Mouse (Mus musculus) spleen, postnatal 4 days (tissue): ENCODE measurements around the gene Ascc2.
"Not testable (repeated sequence)": the region's sequence is repeated elsewhere in the genome, so short reads cannot be mapped to it uniquely, and the experiment has no call there.

ENCODE experiments used
- DNase-seq, 2 experiments: peaks; one replicate each; pipeline ENCODE4 v3.0.0; 2022; ENCODE audit warnings: low spot score in 2 of 2

The Ascc2 gene

DNA sequence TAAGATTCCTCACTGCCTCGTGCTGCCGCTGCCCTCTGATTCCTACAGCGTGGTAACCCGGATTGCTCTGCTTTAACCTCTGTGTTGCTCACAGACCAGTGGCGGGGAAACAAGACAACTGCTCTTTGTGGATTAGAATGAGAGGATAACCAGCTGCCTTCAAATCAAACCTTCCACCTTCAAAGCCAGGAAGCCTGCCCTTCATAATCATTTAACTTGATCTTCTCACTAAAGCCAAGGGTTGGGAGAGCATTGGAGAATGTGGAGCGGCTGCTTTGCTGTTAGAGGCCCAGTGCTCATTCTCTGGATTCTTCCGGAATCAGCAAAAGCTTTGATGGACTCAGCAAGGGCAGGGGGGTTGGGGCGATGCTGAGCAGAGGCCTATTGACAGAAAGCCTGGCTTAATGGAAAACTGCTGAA lies 7.7 kb upstream of the Ascc2 start:
- no peak for DNase-seq

DNA sequence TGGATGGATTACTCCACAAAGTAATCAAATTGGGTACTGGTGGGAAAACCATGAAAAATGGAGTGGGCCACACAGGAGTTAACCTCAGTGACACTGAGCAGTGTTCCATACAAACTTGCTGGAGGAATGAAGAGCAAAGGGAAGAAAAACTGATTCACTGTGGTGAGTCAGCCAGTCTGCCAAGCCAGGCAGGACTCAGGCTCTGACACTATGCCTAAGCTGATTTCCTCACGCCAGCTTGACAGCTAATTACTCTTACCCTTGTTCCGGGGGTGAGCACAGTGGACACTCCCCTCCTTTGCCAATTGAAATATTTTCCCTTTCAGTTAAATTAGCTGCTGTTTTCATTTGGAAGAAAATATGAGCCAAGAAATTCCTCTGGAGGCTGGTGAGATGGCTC lies 4.1 kb upstream of the Ascc2 start:
- no peak for DNase-seq

DNA sequence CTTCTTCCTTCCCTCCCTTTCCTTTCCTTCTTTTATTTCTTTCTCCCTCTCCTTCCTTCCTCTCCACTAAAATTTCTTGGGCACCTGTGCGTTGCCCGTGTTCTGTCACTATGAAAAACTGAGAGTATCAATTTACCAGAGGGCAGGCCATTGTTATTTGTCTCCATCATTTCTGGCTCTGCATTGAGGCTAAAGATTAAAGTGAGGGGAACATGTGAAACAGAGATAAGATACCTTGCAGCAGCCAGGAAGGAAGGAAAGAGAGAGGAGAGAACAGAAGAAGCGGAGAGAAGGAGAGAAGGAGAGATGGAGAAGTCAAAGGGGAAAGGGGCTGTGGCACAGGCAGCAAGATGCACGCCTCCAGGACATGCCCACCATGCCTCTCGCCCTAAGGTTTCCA lies 3.2 kb upstream of the Ascc2 start:
- DNase-seq = no peak

DNA sequence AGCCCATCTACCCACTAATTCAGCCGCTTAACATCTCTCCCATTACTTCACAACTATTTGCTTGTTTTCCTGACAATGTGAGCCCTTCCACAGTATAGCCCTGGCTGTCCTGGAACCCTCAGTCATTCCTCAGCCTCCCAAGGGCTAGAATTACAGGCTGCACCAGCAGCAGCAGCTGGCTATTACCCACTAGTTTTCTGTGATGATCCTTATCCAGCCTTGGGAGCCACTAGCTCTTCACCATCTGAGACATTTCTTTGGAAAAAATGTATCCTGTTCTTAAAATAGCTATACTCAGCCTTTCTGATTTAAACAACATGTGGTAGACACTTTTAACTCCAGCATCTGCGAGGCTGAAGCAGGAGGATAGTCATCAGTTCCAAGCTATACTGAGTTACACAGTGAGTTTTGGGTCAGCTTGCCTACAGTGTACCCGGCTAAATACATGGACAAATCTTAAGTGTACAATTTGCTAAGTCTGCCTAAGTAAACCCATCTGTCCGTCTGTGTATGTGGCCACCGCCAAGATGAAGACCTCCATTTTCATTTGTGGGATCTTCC lies 685 bp upstream of the Ascc2 start:
- no peak for DNase-seq

DNA sequence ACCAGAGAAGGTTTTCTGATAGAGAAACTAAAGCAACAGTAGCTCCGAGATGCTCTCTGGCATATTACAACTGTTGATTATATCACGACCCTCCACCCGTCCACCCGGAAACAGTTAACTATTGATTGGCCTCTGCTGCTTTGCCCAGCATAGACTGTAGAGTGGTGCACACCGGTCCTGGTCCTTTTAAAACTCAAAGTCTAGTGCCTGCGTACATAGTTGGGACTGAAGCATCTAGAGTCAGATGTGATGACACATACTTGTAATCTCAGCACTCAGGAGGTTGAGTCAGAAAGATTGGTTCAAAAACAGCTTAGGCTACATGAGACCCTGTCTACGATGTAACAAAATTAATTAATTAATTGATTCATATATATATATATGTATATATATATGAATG lies 714 bp downstream of the Ascc2 start:
- DNase-seq = no peak

DNA sequence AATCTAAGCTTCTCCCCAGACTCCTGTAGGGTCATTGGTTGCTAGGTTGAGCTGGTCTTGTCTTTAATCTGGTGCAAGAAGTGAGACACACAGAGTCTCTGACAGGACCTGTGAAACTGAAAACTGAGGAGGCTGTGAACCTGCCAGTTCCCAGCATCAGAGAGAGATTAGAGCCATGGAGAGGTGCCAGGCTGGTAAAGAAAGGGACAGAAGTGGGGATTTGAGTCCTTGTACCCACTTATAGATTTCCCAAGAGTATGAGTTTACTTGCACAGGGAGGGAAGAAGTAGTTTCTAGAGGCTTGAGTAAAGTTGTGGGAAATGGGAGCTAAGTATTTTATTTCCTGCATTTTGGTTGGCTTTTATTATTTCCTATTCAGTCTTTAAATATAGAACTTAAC lies 3.6 kb downstream of the Ascc2 start:
- no peak for DNase-seq

DNA sequence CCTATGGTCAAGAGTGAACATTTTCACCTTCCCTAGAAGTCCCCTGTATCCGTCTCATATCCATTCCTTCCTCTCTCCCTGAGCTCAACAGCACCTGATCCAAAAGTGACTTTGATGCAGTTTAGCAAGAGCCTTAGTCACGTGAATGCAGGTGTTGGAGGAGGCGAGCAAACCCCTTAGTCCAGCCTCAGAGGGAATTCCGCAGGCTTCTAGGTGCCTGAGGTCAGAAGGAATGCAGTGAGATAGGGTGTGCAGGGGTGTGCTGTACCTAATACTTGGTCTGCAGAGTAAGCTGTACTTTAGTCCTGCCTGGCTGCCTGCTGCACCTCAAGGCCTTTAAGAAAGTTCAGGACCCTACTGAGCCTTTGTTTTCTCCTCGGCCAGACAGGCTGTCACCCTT lies 6.2 kb downstream of the Ascc2 start:
- DNase-seq = no peak

DNA sequence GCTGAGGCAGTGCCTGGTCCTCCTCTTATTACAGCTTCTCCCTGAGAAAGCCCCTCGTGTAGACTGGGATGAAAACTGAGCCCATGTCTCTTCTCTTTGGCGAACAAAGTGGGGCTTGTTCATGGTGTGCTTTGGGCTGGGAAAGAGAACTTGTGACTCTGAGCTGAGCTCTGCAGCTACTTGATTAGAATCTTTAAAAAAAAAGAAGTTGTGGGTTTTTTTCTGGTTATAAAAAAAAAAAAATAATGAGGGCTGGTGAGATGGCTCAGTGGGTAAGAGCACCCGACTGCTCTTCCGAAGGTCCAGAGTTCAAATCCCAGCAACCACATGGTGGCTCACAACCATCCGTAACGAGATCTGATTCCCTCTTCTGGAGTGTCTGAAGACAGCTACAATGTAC lies 7.6 kb downstream of the Ascc2 start:
- DNase-seq = not testable (repeated sequence)

DNA sequence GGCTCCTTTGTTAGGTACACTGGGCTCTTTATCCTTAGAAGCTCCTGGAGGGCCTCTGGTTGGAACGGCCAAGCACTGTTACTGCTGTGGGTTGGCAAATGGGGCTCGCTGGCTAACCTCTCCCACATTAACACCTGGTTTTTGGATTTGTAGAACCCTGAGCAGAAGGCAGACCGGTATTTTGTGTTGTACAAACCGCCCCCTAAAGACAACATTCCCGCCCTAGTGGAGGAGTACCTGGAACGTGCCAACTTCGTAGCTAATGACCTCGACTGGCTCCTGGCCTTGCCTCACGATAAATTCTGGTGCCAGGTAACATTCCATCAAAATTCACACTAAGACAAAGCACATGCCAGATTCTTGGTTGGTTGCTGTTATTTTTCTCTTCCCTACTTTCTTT lies 8.9 kb downstream of the Ascc2 start:
- no peak for DNase-seq

DNA sequence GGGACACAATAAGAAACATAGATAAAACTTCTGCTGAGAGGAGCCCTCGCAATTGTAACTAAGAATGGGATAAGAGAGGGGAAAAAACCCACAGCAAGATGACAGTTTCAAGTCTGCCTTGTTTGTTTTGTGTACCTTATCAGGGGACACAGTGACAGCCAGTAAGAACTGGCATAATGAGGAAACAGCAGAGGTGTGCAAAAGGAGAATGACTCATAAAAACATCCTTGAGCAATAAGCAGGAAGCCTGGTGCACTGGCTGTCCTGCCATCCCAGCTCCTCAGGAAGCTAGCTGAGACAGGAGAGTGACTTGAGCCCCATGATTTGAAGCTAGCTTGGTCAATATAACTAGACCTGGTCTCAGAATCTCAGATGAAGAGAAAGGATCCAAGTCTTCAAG lies 22.3 kb downstream of the Ascc2 start:
- no peak for DNase-seq

DNA sequence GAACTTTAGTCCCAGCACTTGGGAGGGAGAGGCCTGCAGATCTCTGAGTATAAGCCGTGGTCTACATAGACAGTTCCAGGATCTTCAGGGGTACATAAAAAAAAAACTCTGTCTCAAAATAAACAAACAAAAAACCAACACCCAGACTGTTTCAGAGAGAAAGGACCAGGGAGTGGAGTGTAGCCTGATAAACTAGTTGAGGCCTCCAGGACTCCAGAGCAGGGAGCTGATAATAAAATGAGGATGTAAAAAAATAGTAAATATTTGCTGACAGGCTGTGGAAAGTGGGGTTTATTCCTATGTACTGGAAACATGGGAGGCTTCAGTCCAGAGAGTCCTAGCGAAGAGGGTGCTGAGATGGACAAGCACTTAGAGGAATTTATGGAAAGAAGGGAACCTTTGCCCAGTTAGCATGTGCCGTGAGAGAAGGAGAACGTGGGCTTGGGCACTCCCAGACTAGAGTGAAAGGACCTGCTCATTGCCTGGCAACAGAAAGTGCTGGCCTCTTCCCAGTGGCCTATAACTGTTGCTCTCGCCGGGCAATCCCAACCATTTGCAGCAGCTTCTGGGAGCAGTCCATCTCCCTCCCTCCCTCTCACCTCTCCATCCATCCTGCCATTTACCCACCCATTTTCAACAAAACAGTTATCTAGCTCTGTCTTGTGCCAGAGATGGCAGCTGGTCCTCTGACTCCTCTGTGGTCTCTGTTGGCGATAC lies 22.9 kb downstream of the Ascc2 start:
- DNase-seq = no peak

DNA sequence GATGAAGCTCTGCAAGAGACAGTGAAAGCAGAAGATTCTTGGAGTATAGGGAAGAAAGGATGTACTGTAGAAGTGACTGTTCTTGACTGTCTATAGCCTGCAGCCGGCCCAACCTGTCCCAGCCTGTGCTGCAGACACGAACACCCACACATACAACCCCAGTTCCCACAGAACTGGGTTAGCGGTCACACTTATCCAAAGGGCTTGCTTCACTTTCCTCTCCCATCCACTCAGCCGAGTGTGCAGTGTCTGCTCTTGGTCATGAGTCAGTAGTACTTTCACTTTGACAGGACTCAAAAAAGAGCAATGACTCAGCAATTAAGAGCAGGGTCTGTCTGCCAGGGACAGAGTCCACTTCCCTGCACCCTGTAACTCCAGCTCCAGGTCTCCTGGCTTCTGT lies 23.8 kb downstream of the Ascc2 start:
- DNase-seq = no peak

DNA sequence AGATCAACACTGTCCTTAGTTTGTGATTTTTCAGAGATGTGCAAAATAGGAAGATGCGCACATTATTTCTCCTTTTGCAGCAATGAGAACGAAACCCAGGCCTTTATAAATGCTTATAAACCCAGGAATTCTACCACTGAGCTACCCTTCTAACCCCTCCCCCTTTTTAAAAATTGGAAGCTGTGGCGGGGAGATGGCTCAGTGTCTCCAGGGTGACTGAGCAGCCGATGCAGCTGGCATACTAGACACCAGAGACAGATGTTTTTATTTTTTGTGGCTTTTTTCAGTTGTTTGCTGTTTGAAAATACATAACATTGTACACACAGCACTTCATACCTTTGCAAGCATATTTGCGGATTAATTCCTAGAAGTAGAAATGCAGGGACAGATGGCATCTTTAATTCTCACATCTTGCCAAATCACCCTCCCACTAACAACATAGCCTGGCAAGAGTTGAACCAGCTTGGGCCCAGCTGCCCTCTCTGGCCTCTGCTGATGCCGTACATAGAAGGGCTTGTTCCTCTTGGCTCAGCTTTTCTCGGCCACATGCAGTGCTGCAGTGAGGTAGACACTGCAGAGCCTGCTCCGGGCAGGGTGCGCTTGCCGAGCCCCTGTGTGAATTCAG lies 24.4 kb downstream of the Ascc2 start:
- DNase-seq = no peak

DNA sequence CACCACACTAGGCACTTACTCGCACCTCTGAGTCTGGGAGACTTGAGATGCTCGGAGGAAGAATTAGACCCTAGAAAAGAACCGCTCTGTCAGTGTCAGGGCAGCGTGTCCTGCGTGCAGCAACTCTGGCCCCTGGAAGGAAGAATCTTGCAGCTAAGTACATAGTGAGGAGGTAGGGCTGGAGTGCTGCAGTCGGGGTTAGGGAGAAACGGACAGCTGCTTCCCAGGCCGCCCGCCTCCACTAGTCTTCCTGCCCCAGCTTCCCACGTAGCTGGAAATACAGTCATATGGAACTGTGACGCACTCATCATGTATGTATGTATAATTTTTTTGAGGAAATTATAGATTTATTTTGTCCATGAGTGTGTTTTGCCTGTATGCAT lies 24.9 kb downstream of the Ascc2 start:
- DNase-seq = no peak

DNA sequence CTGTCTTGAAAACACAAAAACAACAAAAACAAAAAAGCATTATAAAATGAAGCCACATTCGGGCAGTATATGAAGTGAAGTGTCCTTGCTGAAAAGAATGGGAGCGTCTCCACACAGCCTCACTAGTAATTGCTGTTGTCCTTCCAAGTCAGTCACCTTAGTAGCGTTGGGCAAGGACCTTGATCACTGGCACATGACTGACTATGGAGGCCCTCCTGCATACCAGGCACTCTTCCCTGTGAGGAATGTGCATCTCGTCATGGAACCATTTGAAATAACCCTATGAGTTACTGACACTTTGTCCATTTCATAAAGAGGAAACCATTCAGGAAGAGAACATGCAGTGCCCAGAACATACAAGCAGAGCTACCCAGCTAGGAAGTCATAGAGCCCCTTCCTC lies 34.2 kb downstream of the Ascc2 start:
- DNase-seq = no peak

DNA sequence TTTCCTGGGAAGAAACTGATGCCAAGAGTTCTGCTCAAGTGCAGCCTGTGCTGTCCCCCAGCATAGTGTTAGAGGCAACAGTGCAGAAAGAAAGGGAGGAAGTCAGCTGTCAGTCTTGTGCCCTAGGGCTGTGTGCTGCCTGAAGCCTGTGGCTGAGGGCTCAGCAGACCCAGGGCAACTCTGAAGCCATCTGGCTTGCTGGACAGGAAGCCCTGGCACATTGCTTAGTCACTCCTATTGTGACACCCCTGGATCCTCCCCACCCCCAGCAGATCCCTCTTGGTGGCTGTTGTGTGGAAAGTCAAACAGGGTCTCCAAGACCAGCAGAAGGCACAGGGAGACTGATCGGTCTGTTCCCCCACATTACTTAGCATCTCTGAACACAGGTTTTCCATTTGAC lies 37.0 kb downstream of the Ascc2 start:
- DNase-seq = no peak

DNA sequence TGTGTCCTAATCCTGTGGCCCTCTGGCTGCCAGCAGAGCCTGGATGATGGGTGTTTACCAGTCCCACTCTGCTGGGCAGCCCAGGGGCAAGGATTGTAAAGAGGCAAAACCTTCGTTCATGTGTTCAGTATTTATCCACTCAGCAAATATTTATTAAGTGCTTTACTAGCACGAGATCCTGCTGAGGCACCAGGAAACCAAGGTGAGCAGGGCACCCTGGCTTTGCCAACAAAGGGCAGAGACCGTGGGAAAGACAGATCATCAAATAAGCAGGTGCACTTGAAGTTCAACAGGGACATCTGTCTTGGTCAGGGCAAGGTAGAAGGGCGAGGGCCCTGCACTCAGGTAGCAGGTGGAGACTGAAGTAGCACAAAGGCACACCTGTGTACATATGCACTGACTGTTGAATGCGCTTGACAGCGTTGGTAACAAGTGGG lies 37.6 kb downstream of the Ascc2 start:
- no peak for DNase-seq

DNA sequence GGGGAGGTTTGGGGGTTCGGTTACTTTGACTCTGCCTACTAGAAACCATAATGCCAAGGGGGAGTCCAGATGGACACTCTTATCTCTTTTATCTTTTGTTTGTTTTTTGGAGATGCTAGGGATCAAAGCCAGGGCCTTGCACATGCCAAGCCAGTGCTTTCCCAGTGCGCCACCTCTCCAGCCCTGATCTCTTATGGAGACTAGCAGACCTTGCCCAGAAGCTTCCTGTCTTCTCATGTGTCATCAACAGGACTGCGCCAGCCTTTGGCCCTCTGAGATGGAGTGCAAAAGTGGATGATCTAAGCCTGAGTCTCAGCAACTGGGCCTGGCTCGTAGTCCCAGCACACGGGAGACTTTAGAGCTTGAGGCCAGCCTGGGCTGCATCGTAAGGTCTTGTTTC lies 38.1 kb downstream of the Ascc2 start:
- DNase-seq = no peak

DNA sequence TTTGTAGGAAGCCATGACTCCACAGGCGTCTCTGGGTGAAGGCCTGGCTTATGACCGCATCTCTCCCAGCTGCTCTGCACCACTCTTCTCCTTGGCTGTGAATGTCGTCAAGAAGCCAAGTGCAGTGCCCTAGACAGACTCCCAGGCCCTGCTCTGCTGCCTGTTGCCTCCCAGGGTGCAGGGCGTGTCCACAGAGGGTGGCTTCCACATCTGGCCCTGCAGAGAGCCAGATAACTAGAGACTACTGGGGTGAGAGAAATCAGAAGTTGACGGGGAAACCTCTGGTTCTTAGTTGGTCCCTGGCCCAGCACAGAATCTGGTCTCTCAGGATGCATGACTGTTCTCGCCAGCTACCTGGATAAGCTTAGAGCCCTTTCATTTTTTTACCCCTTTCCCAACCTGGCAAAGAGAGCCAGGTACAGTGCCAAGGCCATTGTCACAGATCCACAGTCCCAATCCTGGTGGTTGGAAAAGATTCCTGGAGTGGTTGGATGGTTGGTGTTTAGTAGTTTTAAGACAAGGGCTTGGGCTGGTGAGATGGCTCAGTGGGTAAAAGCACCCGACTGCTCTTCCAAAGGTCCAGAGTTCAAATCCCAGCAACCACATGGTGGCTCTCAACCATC lies 39.8 kb downstream of the Ascc2 start:
- peak; percentile 70 to 75 for DNase-seq

DNA sequence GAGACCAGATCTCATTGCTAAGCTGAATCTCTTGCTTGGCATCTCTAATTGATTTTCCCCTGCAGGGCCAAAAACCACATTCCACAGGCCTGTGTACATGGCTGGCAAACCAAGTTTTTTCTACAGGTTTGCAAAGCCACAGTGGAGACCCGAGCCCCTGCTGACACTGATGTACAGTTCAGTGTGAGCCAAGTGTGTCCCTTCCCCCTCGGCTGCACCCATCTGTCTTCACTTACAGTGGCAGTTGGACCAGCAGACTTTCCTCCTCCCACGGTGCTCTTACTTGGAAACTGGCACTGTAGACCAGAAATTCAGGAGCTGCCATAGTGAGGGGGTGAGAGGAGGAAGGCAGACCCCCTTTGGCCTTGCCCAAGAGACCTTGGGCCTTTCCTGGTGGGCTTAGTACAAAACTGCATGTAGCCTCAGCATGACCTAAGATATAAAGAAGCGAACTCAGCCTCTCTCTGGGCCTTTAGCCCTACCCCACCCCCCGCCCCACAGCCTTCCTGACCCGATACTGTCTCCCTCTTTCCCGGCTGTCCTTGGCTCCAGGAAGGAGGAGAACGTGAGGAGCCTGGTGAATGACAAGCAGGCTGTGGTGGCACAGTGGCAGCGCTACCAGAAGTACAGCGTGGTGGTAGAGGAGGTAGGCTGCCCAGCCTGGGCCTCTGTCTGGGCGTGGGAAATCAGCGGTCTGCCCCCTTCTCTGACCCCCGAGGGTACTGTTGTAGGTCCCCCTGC lies 41.3 kb downstream of the Ascc2 start:
- no peak for DNase-seq

DNA sequence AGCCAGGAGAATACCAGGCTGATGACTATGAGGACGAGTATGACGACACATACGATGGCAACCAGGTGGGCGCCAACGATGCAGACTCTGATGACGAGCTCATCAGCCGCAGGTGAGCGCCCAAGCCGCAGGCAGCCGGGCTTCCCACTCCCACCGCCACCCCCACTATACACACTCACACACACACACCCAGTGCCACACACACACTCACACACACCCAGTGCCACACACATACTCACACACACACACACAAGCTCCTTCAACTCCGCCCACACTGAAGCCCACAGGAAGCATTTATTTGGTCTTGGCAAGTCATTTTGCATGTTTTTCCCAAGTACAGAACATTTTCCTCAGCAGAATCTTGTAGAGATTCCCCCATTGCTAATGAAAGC lies 41.9 kb downstream of the Ascc2 start:
- no peak for DNase-seq

DNA sequence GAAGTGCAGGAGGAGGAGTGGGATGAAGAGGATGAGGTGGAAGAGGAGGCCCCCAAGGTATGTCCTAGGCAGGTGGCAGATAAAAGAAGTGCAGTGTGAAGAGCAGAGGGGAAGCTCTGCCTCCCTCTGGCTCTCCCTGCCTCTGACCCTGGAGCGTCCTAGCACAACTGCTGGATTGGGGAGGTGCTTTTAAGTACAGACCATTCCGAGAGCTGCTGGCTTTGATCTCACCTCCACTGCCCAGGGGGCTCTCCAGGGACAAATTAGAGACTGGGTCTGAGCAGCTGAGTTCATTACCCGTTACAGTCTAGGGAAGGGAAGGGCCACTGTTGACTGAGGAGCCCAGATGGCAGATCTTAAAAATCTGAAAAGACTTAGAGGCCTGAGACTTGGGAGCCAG lies 42.6 kb downstream of the Ascc2 start:
- no peak for DNase-seq
